Mouse (Mus musculus): ENCODE results near the gene Pik3ip1. TPM values are rescaled to one million over a fixed set of nuclear protein-coding genes. Genes with fewer than 3 reads are reported as not detected.
A peak's percentile ranks its signal among the peaks of the same experiment; 100 is the strongest.

Pik3ip1 gene
- polyA plus RNA-seq, 1 experiment from 2014 or later = 21.3 TPM

GRCm38 (mm10) chr11:3374741-3375140 lies 44.5 kb downstream of the Pik3ip1 start:
- H3K9me3 ChIP-seq (ENCODE audit: control insufficient read depth, low read length) = no peaks in the 10 kb centered on the region
- H3K4me2 ChIP-seq (replicated peaks) = peak overlapping the region; percentile 27
- no peaks in the 10 kb centered on the region for H3K36me3 ChIP-seq (replicated peaks; ENCODE audit: control insufficient read depth, insufficient read depth)
- no peaks in the 10 kb centered on the region for H3K27me3 ChIP-seq (ENCODE audit: control insufficient read depth, insufficient read depth, low read length)
- peak overlapping the region; percentile 40; the same call in 1 of the 2 replicates for H3K9ac ChIP-seq
- 81% methylated on average over 12 of the region's 12 CpGs for WGBS
- peak overlapping the region; percentile 72; the same call in 1 of the 2 replicates for H3K27ac ChIP-seq
- H3K4me3 ChIP-seq (replicated peaks; ENCODE audit: low read length) = no peak overlapping the region
- ATAC-seq (ENCODE audit: low FRiP score) = no peak
- peaks cover 28% of the 10 kb centered on the region for H3K4me1 ChIP-seq (replicated peaks; ENCODE audit: control insufficient read depth, insufficient read depth, low read length)
- no peak for DNase-seq (ENCODE audit: low spot score)

GRCm38 (mm10) chr11:3379427-3379826 lies 49.2 kb downstream of the Pik3ip1 start:
- no peak overlapping the region for H3K4me2 ChIP-seq (replicated peaks)
- no peak for ATAC-seq (ENCODE audit: low FRiP score)
- H3K36me3 ChIP-seq (replicated peaks; ENCODE audit: control insufficient read depth, insufficient read depth) = no peaks in the 10 kb centered on the region
- WGBS = 83% methylated on average over 4 of the region's 4 CpGs
- no peaks in the 10 kb centered on the region for H3K27me3 ChIP-seq (ENCODE audit: control insufficient read depth, insufficient read depth, low read length)
- 0 out of 2 replicates have a peak, but pooled peaks cover 1% of the 10 kb centered on the region for H3K4me1 ChIP-seq (replicated peaks; ENCODE audit: control insufficient read depth, insufficient read depth, low read length)
- H3K9me3 ChIP-seq (ENCODE audit: control insufficient read depth, low read length) = no peaks in the 10 kb centered on the region
- no peak overlapping the region for H3K4me3 ChIP-seq (replicated peaks; ENCODE audit: low read length)
- H3K9ac ChIP-seq = no peak overlapping the region
- no peak overlapping the region for H3K27ac ChIP-seq
- no peak for DNase-seq (ENCODE audit: low spot score)

GRCm38 (mm10) chr11:3381148-3381814 lies 51.1 kb downstream of the Pik3ip1 start:
- no peaks in the 10 kb centered on the region for H3K36me3 ChIP-seq (replicated peaks; ENCODE audit: control insufficient read depth, insufficient read depth)
- H3K4me3 ChIP-seq (replicated peaks; ENCODE audit: low read length) = no peak overlapping the region
- 93% methylated on average over 6 of the region's 6 CpGs for WGBS
- H3K27me3 ChIP-seq (ENCODE audit: control insufficient read depth, insufficient read depth, low read length) = no peaks in the 10 kb centered on the region
- H3K4me2 ChIP-seq (replicated peaks) = no peak overlapping the region
- H3K9ac ChIP-seq = no peak overlapping the region
- no peak for DNase-seq (ENCODE audit: low spot score)
- ATAC-seq (ENCODE audit: low FRiP score) = no peak
- H3K9me3 ChIP-seq (ENCODE audit: control insufficient read depth, low read length) = no peaks in the 10 kb centered on the region
- H3K27ac ChIP-seq = no peak overlapping the region
- no peaks in the 10 kb centered on the region for H3K4me1 ChIP-seq (replicated peaks; ENCODE audit: control insufficient read depth, insufficient read depth, low read length)

GRCm38 (mm10) chr11:3382602-3383594 lies 52.7 kb downstream of the Pik3ip1 start:
- Histone ChIP-seq H3K9ac (no peak overlapping the region), H3K27me3 (ENCODE audit: control insufficient read depth, insufficient read depth, low read length) (no peaks in the 10 kb centered on the region), H3K4me3 (replicated peaks; ENCODE audit: low read length) (no peak overlapping the region), H3K36me3 (replicated peaks; ENCODE audit: control insufficient read depth, insufficient read depth) (no peaks in the 10 kb centered on the region), H3K4me2 (replicated peaks) (no peak overlapping the region), H3K9me3 (ENCODE audit: control insufficient read depth, low read length) (no peaks in the 10 kb centered on the region), H3K4me1 (replicated peaks; ENCODE audit: control insufficient read depth, insufficient read depth, low read length) (no peaks in the 10 kb centered on the region), H3K27ac (no peak overlapping the region)
- peak; percentile 40; the same call in 1 of the 2 replicates for ATAC-seq (ENCODE audit: low FRiP score)
- WGBS = 78% methylated on average over 5 of the region's 5 CpGs
- DNase-seq (ENCODE audit: low spot score) = no peak

DNA sequence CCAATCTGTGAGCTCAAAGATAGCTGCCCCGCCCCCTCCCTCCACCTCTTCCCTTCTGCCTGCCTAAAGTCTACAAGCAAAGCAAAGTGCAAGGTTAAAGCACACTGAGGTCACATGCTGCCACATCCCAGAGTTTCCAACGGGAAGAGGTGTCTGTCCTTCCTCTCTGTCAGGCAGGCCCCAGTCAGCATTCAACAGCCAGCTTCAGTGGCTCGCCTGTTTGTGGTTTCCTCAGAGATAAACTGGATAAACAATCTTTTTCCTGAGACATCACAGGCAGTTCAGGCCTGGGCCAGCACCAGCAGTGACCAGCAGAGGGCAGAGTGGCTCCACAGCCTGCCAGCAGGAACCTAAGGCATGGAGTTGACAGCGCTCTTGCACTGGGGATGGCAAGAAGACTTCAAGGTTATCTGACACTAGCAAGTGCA lies 56.8 kb downstream of the Pik3ip1 start:
- Histone ChIP-seq H3K9ac (no peak overlapping the region), H3K27ac (no peak overlapping the region), H3K4me3 (replicated peaks; ENCODE audit: low read length) (no peak overlapping the region), H3K4me1 (replicated peaks; ENCODE audit: control insufficient read depth, insufficient read depth, low read length) (no peaks in the 10 kb centered on the region), H3K4me2 (replicated peaks) (no peak overlapping the region), H3K9me3 (ENCODE audit: control insufficient read depth, low read length) (no peaks in the 10 kb centered on the region), H3K36me3 (replicated peaks; ENCODE audit: control insufficient read depth, insufficient read depth) (no peaks in the 10 kb centered on the region), H3K27me3 (ENCODE audit: control insufficient read depth, insufficient read depth, low read length) (no peaks in the 10 kb centered on the region)
- DNase-seq (ENCODE audit: low spot score) (peak; percentile 85), ATAC-seq (ENCODE audit: low FRiP score) (peak; percentile 69; the same call in 1 of the 2 replicates)
- WGBS = 30% methylated on average over 4 of the region's 4 CpGs

DNA sequence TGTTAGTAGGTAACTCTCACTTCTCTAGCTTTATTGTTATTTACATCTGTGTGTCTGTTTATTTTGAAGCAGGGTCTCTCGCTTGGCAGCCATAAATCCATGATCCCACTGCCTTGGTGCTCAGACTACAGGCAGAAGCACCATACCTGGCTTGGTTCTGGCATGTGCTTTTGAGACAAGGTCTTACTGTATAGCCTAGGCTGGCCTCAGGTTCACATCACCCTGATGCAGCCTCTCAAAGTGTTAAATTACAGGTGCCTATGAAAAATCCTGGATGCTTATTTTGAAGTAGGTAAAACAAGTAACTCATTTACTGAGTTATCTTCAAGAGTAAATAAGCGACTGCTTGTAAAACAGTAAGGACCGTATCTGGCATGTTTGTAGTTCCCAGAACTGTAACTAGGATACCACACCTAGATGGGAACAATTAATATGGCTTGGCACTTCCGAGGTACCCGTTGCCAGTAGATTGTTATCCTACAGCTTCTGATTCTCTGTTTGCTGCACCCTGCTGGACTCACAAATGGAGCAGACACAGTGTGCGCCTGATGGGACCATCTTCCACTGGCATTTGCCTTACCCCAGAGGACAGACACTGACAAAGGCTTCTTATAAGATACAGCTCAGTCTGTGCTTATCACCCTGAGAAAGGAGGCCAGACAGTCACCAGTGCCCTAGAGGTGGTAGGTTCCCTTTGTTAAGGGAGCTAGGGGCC lies 57.4 kb downstream of the Pik3ip1 start:
- no peaks in the 10 kb centered on the region for H3K36me3 ChIP-seq (replicated peaks; ENCODE audit: control insufficient read depth, insufficient read depth)
- H3K4me1 ChIP-seq (replicated peaks; ENCODE audit: control insufficient read depth, insufficient read depth, low read length) = no peaks in the 10 kb centered on the region
- no peaks in the 10 kb centered on the region for H3K9me3 ChIP-seq (ENCODE audit: control insufficient read depth, low read length)
- H3K4me2 ChIP-seq (replicated peaks) = no peak overlapping the region
- no peak overlapping the region for H3K4me3 ChIP-seq (replicated peaks; ENCODE audit: low read length)
- no peak overlapping the region for H3K27ac ChIP-seq
- no peak for ATAC-seq (ENCODE audit: low FRiP score)
- no peak overlapping the region for H3K9ac ChIP-seq
- 82% methylated on average over 6 of the region's 6 CpGs for WGBS
- H3K27me3 ChIP-seq (ENCODE audit: control insufficient read depth, insufficient read depth, low read length) = no peaks in the 10 kb centered on the region
- no peak for DNase-seq (ENCODE audit: low spot score)

- no peaks in the 10 kb centered on the region for H3K9me3 ChIP-seq (ENCODE audit: control insufficient read depth, low read length)
- 74% methylated on average over 5 of the region's 5 CpGs for WGBS
- no peak overlapping the region for H3K4me2 ChIP-seq (replicated peaks)
- no peaks in the 10 kb centered on the region for H3K27me3 ChIP-seq (ENCODE audit: control insufficient read depth, insufficient read depth, low read length)
- ATAC-seq (ENCODE audit: low FRiP score) (no peak), DNase-seq (ENCODE audit: low spot score) (no peak)
- H3K36me3 ChIP-seq (replicated peaks; ENCODE audit: control insufficient read depth, insufficient read depth) = no peaks in the 10 kb centered on the region
- H3K4me3 ChIP-seq (replicated peaks; ENCODE audit: low read length) = no peak overlapping the region
- H3K9ac ChIP-seq = no peak overlapping the region
- no peaks in the 10 kb centered on the region for H3K4me1 ChIP-seq (replicated peaks; ENCODE audit: control insufficient read depth, insufficient read depth, low read length)
- no peak overlapping the region for H3K27ac ChIP-seq
These were observed 59.8 kb downstream of the Pik3ip1 start for GRCm38 (mm10) chr11:3389996-3390395.

- WGBS = 94% methylated on average over 5 of the region's 5 CpGs
- Histone ChIP-seq H3K4me2 (replicated peaks) (no peak overlapping the region), H3K9me3 (ENCODE audit: control insufficient read depth, low read length) (no peaks in the 10 kb centered on the region), H3K9ac (no peak overlapping the region), H3K27me3 (ENCODE audit: control insufficient read depth, insufficient read depth, low read length) (no peaks in the 10 kb centered on the region), H3K36me3 (replicated peaks; ENCODE audit: control insufficient read depth, insufficient read depth) (no peaks in the 10 kb centered on the region), H3K4me3 (replicated peaks; ENCODE audit: low read length) (no peak overlapping the region), H3K4me1 (replicated peaks; ENCODE audit: control insufficient read depth, insufficient read depth, low read length) (no peaks in the 10 kb centered on the region), H3K27ac (no peak overlapping the region)
- no peak for DNase-seq (ENCODE audit: low spot score)
- no peak for ATAC-seq (ENCODE audit: low FRiP score)
These were observed 60.6 kb downstream of the Pik3ip1 start for GRCm38 (mm10) chr11:3390789-3391188.

GRCm38 (mm10) chr11:3392526-3392925 lies 62.3 kb downstream of the Pik3ip1 start:
- Histone ChIP-seq H3K27me3 (ENCODE audit: control insufficient read depth, insufficient read depth, low read length) (no peaks in the 10 kb centered on the region), H3K9me3 (ENCODE audit: control insufficient read depth, low read length) (no peaks in the 10 kb centered on the region), H3K4me3 (replicated peaks; ENCODE audit: low read length) (no peak overlapping the region), H3K36me3 (replicated peaks; ENCODE audit: control insufficient read depth, insufficient read depth) (no peaks in the 10 kb centered on the region), H3K9ac (no peak overlapping the region), H3K27ac (no peak overlapping the region), H3K4me2 (replicated peaks) (no peak overlapping the region), H3K4me1 (replicated peaks; ENCODE audit: control insufficient read depth, insufficient read depth, low read length) (0 out of 2 replicates have a peak, but pooled peaks cover 6% of the 10 kb centered on the region)
- WGBS = 88% methylated on average over 8 of the region's 8 CpGs
- no peak for ATAC-seq (ENCODE audit: low FRiP score)
- no peak for DNase-seq (ENCODE audit: low spot score)

Measured in hindbrain, embryonic 14.5 days (tissue).